Mouse (Mus musculus) induced T-regulatory cell, adult 2 months (primary cell): ENCODE measurements around the gene Dvl2.
"Not testable (repeated sequence)": the region's sequence is repeated elsewhere in the genome, so short reads cannot be mapped to it uniquely, and the experiment has no call there.

Experiments used
- DNase-seq: peaks from one replicate; pipeline ENCODE4 v3.0.0-alpha.2; 2012; ENCODE audit warnings: low read depth

The Dvl2 gene

DNA sequence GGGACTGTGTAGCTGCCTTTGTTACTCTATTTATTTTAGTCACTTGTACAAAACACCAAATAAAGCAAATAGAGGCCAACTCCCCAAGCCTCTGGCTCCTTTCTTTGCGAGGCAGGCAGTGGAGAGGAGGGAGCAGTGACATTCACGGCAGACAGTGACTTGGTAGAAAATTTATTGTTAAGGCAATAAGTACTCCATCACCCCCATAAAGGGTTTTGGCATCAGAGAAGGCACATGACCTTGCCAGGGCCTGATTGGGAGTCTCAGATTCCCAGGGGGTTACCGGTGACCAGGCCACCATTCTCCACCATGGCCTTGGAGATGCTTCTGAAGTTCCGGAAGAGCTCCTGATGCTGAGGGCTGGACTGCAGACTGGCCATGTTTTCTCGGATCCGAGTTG is 9.6 kb downstream of the Dvl2 start:
- DNase-seq = no peak

DNA sequence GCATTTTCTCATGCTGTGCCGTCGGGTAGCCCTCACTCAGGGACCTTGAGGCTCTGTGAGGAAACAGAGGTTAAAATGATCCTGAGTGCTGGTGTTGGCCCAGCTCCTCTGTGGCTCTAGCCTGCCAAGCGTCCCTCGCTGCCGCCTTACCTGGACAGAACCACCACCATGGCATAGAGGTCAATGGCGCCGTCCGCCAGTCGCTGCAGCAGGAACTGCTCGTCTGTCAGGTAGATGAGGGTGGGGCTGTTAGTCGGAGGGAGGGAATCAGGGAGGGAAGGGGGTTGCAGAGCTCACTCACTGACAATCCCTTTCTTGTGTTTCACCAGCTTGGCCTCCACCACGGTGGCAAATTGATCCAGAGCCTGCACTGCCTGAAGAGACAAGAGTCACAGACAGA is 10.2 kb downstream of the Dvl2 start:
- DNase-seq = no peak

DNA sequence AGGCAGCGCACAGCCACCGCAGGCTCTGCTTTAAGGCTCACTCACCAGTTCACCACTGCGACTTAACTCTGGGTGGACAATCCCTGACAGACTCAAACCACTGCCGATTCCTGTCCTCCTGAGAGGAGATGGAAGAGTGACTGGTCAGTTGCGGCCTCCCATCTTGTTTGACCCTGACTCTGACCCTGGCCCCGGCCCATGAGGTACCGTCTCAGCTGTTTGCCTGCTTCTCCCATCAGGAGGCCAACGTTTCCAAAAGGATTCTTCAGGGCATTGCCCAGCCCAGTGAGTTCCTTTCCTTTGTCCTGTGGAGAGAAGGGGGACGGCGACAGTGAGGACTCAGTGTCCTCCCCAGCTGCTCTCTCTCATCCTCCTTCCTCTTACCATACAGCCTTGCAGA is 10.6 kb downstream of the Dvl2 start:
- no peak for DNase-seq

DNA sequence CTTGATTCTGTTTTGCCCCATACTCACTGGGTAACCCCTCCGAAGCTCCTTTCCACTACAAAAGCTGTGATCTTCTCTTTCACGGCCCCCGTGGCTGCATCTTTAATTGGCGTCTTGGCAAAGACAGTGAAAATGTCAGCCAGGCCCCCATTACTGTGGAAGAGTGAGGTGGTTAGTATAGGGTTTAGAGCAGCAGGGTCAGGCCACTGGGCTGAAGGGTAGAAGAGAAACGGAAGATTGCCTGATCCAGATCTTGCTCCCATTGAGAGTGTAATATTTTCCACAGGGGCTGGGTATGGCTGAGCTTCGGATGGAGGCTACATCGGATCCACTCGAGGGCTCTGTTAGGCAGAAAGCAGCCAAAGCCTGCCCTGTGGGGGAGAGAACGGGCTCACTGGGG is 12.5 kb downstream of the Dvl2 start:
- DNase-seq = no peak

DNA sequence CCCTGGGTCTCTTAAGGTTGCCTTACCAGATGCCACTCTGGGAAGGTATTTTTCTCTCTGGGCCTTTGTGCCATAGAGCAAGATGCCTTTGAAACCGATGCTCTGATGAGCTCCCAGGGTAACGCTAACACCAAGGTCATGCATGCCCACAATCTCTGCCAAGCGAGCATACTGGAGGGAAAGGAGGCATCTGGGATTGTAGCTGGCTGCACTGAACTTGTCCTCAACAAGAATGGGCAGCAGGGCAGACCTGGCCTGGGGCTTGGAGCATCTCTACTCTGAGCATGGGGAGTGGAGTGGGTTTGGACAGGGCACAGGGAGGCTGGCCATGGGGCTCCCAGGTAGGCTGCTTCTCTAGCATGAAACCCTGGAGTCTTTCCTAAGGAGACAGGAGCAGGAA is 13.0 kb downstream of the Dvl2 start:
- DNase-seq = no peak

DNA sequence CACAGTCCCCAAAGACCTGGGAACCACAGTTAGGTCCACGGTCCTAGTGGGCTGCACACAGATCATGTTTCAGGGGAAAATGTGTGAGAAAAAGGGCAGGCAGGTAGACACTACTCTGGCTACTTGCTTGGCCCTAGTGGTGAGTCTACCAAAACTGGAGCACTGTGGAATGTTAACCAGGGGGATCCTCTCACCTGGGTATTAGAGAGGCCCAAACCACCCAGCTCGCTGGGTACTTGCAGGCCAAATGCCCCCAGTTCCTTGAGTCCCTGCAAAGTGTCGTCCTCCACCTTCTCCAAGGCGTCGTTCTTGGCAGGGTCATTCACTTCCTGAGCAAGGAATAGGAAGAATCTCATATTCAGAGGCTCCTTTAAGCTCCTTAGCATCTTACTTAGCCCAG is 13.7 kb downstream of the Dvl2 start:
- DNase-seq = no peak

DNA sequence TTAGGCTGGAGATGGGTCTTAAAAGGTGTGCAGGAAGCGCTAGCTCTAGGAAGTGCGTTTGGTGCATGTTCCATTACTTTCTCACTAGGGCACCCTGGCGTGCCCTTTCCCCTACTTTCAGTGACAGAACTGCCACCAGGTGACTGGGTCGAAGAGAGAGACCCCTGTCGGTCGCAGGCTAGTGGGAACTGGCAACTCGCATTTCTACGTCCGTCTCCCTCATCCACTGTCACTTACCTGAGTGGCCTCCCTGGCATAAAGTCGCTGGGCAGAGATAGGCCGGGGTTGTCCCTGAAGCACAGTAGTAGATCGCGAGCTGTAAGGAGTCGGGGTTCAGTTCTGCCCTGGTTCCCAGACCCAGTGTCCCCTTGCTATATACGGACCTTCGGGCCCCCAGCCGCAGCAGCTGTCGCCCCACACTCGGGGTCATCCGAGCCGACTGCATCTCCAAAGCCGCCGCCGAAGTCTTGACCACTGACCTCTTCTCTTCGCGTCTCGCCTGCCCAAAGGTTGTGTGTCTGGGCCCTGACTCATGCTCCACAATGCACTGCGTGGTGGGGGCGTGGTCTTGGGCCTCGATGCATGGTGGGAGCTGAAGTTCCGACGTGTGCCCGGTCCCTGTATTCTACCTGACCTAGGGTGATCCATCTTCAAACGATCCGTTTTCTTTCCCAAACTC is 14.6 kb downstream of the Dvl2 start, which contains the start of gene Acadvl:
Acadvl (minus strand) TSS at position 532 of the 679 bp plus-strand sequence.
- DNase-seq = peak; percentile 89

DNA sequence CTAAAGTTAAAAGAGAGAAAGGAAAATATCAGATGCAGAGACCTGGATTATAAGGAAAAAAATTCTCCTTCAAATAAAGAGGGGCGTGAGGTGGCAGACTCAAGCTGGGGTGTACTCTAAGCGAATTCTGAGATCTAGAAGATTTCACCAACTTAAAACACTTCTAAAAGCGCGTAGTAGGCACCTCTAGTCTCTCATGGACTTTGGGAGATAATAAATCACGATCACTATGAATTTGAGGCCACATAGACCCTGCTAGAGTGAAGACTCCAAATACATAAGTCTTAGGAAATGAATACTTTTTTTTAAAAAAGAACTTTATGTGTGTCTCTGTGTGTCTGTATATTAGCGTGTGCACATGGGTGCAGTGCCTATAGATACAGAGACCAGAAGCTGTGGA is 15.3 kb downstream of the Dvl2 start:
- no peak for DNase-seq

DNA sequence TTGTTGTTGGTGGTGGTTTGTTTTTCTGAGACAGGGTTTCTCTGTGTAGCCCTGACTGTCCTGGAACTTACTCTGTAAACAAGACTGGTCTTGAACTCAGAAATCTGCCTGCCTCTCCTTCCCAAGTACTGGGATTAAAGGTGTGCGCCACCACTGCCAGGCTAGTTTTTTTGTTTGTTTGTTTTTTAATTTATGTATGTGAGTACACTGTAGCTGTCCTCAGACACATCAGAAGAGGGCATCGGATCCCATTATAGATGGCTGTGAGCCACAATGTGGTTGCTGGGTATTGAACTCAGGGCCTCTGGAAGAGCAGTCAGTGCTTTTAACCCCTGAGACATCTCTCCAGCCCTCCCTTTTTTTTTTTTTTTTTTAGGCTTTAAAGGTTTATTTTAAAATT is 15.8 kb downstream of the Dvl2 start:
- not testable (repeated sequence) for DNase-seq

DNA sequence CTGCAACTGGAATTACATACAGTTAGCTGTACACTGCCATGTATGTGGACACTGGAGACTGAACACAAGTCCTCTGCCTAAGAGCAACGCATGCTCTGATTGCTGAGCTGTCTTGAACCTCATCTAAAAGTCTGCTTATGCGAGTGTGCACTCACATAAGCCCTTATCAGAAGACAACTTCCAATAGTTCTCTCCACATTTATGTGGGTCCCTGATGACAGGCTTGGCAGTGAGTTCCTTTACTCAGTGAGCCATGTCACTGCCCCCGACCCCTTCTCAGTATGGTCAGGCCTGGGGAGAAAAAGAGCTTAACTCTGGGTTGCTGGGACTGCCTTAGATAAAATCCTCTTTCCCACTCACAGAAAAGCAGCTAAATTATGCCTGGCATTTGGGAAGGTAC is 16.3 kb downstream of the Dvl2 start, which contains the start of gene Dlg4:
Dlg4 (plus strand) TSS at position 274 of the 400 bp plus-strand sequence.
- no peak for DNase-seq

DNA sequence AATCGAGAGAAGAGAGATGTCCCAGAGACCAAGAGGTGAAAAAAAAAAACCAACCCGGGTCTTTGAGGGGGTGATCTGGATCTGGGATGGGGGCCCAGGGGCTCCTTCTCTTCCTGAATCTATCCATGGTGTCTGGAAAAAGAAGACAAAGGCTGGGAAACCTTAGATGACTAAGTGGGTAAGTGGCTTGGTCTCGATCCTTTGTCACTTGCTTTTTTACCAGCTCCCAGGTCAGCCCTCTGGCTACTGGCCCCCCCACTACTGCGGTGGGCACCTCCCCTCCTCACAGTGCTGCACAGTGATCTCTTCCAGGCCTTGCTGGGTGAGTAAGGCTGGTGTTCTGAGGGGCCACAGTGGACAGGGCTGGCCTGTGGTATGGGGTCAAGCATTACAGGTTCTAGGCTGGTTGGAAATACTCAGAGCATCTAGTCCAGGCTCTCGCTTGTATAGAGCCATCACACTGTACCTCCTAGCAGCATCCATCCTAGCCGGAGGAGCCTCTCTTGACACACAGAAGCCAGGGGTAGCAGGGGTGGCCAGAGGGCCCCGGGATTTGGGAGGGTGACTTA is 16.9 kb downstream of the Dvl2 start:
- no peak for DNase-seq

DNA sequence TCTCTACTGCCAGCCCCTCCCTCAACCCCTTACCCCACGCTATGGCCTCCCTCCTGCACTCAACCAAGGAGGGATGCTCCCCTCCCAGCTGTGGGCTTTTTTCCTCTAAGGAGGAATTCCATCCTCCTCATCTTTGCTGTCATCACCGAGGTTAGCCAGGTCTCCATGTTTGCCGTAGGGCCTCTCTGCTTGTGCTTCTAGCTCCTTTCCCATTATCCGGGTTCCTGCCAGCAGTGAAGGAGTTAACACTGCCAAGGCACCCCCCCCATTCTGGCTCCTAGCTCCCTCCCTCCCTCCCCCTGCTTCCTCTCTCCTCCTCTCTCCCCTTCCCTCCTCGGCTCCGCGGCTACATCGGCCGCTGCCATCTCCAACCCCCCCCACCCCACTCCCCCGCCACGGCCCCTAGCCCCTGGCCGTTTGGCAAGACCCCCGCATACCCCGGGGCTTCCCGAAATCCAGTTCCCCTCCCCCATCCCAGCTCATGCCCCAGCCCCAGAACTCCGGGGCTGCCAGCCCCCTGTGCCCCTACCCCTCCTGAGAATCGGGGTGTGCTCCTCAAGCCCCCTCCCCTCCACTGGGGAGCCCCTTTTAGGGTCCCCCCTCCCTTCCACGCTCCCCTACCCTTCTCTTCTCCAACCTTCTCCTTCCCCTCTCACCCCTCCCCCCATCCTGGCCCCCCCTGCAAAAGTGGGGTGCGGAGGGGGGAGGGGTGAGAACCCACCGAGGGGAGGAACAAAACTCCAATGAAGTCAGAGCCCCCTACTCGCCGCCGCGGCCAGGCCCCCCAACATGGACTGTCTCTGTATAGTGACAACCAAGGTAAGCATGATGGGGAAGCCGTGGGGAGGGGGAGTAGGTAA is 18.0 kb downstream of the Dvl2 start:
- DNase-seq = peak; percentile 59

DNA sequence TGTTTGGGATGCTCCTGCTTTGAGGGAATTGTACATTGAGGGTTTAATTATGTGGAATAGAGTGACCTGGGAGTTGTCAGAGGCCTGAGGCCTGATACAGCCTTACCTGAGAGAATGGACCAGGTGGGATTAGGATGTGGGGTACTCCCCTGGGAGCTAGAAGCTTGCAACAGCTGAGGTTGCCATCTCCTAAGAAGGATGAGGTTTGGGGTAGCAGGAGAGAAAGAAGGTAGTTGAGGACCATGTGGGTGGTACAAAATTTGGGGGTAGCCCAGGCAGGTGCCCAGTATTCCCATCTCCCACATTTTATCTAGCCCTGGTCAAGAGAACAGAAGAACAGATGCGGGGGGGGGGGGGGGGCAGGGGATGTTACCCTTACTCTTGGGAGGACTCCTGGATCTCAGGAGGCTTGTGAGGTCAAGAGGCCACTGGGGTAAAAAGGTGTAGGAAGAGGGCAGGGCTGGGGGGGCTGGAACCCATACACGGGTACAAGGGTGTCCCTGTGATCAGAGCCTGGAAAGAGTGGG is 19.2 kb downstream of the Dvl2 start:
- no peak for DNase-seq

DNA sequence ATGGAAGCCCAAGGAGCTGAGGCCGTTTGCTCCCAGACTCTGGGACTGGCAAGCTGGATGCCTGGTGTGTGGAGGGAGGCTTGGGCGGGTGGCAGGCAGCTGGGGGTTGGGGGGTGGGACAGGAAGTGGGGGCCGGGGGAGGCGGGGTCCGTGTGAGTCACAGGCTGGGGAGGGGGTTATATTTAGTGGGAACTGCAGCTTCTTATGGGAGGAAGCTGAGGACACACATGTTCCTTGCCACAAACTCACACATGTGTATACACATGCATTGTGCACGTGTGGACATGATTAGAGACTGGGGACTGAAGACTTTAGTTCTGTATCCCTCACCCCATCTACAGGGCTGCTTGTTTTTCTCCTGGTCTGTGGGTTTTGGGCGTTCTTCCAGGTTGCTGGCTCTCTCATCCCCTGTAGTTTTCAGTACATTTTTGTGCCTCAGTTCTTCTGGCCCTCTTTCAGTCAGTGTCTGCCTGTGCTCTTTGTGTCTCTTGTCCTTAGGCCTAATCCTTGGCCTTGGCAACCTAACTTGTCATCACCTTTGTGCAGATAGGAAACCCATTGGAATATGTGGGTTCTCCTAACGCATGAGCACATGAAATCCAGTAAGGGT is 19.7 kb downstream of the Dvl2 start:
- DNase-seq = peak; percentile 53

DNA sequence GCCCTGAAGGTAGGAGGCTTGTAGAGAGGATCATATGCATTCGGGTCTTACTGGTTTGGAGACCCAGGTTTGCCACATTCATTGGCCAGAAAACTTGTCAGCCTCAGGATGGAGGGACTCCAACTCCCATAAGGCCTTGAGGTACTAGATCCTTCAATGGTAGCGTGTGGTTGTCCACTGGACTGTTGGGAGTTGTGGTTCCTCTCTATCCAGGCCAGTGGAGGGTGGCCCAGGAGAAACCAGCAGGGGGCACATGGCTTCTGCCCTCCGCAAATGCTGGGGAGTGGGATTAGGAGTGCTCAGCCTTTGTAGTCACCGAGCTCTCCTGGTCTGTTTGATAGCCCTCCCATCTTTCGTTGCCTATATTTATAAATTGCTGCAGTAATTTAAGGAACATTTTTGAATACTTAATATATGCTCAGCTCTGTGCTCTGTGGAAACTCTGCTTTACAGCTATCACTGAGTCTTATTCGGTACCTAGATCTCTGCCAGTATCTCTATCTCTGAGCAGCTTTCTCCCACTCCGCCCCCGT is 20.4 kb downstream of the Dvl2 start:
- DNase-seq = peak; percentile 84

DNA sequence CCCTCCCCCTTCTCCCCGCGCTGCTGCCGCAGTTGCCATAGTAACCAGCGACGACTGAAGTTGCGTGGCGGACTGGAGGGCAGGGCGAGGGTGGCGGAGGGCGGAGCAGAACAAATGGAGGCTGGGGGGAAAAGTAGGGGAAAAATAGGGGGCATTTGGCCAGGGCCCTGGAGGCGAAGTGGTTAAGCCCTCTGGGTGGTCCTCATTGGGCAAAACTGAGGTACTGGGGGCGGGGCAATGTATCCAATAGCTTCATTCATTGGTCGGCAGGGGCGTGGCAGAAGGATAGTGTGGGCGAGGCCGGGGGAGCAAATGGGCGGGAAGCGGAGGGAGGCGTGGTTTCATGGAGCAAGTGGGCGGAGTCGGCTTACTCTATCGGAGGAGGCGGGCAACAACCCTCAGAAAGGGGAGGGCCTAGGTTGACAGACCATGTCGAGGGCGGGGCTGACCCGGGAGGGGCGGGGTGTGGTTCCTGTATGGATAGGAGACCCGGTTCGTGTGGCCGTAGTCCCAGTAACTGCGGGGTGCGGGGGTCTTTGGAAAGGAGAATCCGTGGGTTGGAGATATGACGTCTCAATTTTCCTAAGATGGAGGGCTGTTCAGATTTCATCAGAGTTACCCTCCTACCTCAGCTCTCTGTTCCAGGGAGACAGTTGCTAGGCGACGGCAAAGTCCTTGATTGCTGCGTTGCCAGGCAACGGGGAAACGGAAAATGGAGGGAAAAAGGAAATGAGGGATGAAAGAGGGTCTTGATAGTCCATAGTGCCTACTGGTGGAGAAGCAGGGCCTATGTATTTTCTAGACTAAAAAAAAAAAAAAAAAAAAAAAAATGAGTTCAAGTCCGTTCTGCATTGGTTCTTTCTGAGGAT is 21.1 kb downstream of the Dvl2 start:
- peak; percentile 98 for DNase-seq

DNA sequence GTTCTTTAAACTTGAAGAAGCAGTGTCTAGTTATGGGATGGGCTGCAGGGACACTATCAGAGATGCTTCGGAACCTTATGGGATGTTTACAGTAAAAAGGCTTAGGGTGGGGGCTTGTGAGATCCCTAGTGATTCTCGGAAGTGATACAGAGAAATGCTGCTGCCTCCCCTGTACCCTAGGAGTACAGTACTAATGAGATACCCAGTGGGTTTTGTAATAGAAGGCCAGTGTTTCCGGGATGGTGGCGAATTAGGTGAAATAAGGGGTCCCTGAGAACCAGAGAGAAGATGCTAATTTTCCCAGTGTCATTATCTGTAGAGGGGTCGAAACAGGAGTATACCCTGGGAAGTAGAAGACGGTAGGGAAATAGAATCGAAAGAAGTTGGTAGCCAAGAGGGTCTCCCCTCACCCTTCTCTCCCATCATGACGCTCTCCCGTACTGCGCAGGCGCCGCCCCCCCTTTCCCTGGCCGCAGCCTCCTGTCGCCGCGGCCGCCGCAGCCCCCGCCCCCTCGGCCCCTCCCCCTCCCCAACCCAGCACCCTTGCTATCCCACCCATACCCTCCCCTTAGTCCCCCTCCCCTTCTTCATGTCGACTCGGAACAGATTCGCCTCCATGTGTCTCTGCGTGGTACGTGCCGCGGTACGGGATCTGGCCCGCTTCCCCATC is 23.2 kb downstream of the Dvl2 start:
- DNase-seq = no peak

DNA sequence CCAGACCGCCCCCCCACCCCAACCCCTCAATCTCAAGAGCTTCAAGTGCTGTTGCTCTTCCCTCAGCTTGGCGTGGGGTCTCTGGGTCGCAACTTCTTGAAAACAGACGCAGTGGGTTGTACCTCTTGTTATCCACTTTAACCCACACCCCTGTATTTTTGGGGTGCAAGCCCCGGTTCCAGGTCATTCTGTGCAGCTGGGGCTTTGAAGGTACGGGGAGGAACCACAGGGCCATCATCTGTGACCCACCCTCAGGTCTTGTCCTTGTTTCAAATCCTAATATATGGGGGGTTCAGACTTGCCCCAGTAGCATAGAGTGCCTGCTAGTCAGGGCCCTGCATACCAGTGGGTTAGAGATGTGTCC is 23.7 kb downstream of the Dvl2 start:
- DNase-seq = no peak

DNA sequence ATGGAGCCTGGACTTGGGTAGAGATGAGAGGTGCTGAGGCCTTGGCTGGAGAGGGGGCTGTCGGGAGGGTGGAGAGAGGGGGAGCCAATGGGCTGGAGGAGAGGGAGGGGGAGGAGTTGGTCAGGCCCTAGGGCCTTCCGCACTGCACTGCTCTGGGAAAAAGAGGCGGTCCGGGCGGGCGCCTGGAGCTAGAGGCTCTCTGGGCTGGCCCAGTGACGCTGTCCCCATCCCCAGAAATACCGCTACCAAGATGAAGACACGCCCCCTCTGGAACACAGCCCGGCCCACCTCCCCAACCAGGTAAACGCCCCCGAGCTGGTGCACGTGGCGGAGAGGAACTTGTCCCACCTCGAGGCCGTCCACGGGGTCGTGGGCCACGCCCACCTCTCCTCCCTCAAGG is 26.3 kb downstream of the Dvl2 start:
- DNase-seq = no peak

DNA sequence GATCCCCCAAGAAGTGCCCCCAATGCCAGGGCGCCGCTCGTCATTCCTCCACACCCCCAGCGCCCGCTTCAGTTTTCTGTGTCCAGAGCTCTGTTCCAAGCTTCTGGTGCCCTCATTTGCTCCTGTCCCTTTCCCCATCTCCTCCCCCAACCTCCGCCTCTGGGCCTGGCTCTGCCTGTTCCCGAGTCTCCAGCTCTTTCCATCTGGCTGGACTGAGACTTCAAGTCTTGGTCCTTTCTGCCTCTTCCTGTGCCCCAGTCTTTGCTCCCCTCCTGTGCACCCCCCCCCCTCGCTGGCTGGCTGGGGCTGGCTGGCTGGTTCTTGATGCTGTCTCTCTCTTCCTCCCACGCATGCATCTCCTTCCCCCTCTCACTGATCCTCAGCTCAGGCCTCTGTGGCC is 27.0 kb downstream of the Dvl2 start:
- peak; percentile 59 for DNase-seq
